Mouse (Mus musculus) frontal cortex, adult (tissue): ENCODE results near the gene Ndufaf3.

Experiments used
- ATAC-seq: cut with Nextera tagmentation; 2 replicates; pipeline ENCODE4 v1.9.2; 2017; ENCODE audit warnings: mild to moderate bottlenecking, moderate library complexity, mixed read lengths; ENCODE audit not compliant: low TSS enrichment

Gene Ndufaf3

DNA sequence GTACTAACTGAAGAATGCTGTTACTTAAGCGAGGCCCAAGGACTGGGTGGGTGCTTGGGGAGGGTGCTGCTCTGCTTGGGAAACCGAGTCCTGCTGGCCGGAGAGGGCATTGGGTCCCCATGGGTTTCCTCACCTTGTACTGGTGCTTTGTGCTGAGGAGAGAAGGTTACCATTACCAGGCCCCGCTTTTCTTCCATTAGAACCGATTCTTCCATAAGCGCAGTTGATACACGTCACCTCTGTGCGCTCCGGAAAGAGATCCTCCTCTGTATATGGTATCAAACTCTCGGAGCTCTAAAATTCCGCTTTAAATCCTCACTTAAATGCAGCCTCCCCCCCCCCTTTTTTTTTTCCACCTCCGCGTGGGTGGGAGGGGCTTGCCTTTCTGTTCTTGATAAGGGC is 49.3 kb downstream of the Ndufaf3 start:
- ATAC-seq, result peak; percentile 15; the same call in 1 of the 2 replicates

GRCm38 (mm10) chr9:108517253-108517930 is 49.8 kb downstream of the Ndufaf3 start:
- peak; percentile 32; the same call in 1 of the 2 replicates for ATAC-seq

GRCm38 (mm10) chr9:108516380-108517251 is 50.6 kb downstream of the Ndufaf3 start, which contains the start of gene Qrich1:
TSS of gene Qrich1 (plus strand) at chr9:108516806.
- peak; percentile 98 for ATAC-seq
